Mouse (Mus musculus) right cerebral cortex, postnatal 10 days (tissue): ENCODE data around the gene Osbp2.

Experiments
- DNase-seq, 2 experiments: peaks; one replicate each; pipeline ENCODE4 v3.0.0; 2021; ENCODE audit warnings: low spot score in 2 of 2

Osbp2 gene

GRCm38 (mm10) chr11:3862661-3863453 is 846 bp downstream of the Osbp2 start:
- DNase-seq: peak in 1 of 2 experiments; percentile 35

GRCm38 (mm10) chr11:3860361-3860760 is 3.3 kb downstream of the Osbp2 start:
- DNase-seq: no peak

GRCm38 (mm10) chr11:3859778-3860177 is 3.9 kb downstream of the Osbp2 start:
- DNase-seq: no peak

- DNase-seq: no peak
These were observed 5.8 kb downstream of the Osbp2 start for GRCm38 (mm10) chr11:3857902-3858301.

- no peak for DNase-seq
These were observed 7.9 kb downstream of the Osbp2 start for GRCm38 (mm10) chr11:3855846-3856245.

GRCm38 (mm10) chr11:3854156-3854555 is 9.5 kb downstream of the Osbp2 start:
- no peak for DNase-seq

- DNase-seq: peak; percentile 74 to 82
These were observed 10.1 kb downstream of the Osbp2 start for GRCm38 (mm10) chr11:3853481-3854034.

GRCm38 (mm10) chr11:3853031-3853430 is 10.7 kb downstream of the Osbp2 start:
- no peak for DNase-seq

- DNase-seq: peak in 1 of 2 experiments; percentile 19
These were observed 11.8 kb downstream of the Osbp2 start for GRCm38 (mm10) chr11:3851872-3852271.

GRCm38 (mm10) chr11:3850746-3851277 is 12.9 kb downstream of the Osbp2 start:
- DNase-seq: peak in 1 of 2 experiments; percentile 23

GRCm38 (mm10) chr11:3850315-3850614 is 13.4 kb downstream of the Osbp2 start:
- DNase-seq: peak; percentile 51 to 53

- peak in 1 of 2 experiments; percentile 30 for DNase-seq
These were observed 14.0 kb downstream of the Osbp2 start for GRCm38 (mm10) chr11:3849469-3850314.

GRCm38 (mm10) chr11:3846351-3846750 is 17.4 kb downstream of the Osbp2 start:
- DNase-seq: no peak

GRCm38 (mm10) chr11:3843943-3844734 is 19.6 kb downstream of the Osbp2 start:
- no peak for DNase-seq

GRCm38 (mm10) chr11:3835271-3835670 is 28.4 kb downstream of the Osbp2 start:
- DNase-seq: no peak

- no peak for DNase-seq
These were observed 29.1 kb downstream of the Osbp2 start for GRCm38 (mm10) chr11:3834421-3835098.

GRCm38 (mm10) chr11:3833544-3834420 is 29.9 kb downstream of the Osbp2 start:
- no peak for DNase-seq

- peak in 1 of 2 experiments; percentile 61 for DNase-seq
These were observed 31.4 kb downstream of the Osbp2 start for GRCm38 (mm10) chr11:3832193-3832901.

- DNase-seq: no peak
These were observed 34.0 kb downstream of the Osbp2 start for GRCm38 (mm10) chr11:3829736-3830135.
